Mouse (Mus musculus) lung, embryonic 16.5 days (tissue): ENCODE results near the gene Cobll1. TPM values are rescaled to one million over a fixed set of nuclear protein-coding genes. Genes with fewer than 3 reads are reported as not detected.

ENCODE experiments used
- ATAC-seq: fragments of 200-750 bp; cut with Nextera tagmentation; 2 replicates; pipeline ENCODE4 v1.8.0; 2017; ENCODE audit warnings: low read depth, mild to moderate bottlenecking, moderate library complexity
- H3K27ac ChIP-seq: fragments of 300-500 bp; sonication (generic); 2 replicates; pipeline ENCODE4 v1.5.1; 2014; ENCODE audit warnings: mild to moderate bottlenecking, control low read depth, low read length
- H3K27me3 ChIP-seq: fragments of 300-500 bp; sonication (generic); 2 replicates; pipeline ENCODE4 v1.6.1; 2014; ENCODE audit warnings: low read depth, low read length, mixed read lengths; ENCODE audit not compliant: control insufficient read depth, insufficient read depth
- H3K36me3 ChIP-seq: fragments of 300-500 bp; sonication (generic); 2 replicates; pipeline ENCODE4 v1.6.1; 2014; ENCODE audit warnings: low read length; ENCODE audit not compliant: control insufficient read depth, insufficient read depth
- H3K4me1 ChIP-seq: fragments of 300-500 bp; sonication (generic); replicated peaks from 2 replicates; pipeline ENCODE4 v1.6.1; 2014; ENCODE audit warnings: low read length, mixed read lengths; ENCODE audit not compliant: control insufficient read depth, insufficient read depth
- H3K4me2 ChIP-seq: fragments of 300-500 bp; sonication (generic); 2 replicates; pipeline ENCODE4 v1.6.1; 2014; ENCODE audit warnings: low read depth, low read length, control low read depth
- H3K4me3 ChIP-seq: fragments of 300-500 bp; sonication (generic); 2 replicates; pipeline ENCODE4 v1.5.1; 2014; ENCODE audit warnings: mild to moderate bottlenecking, low read length, control low read depth
- H3K9ac ChIP-seq: fragments of 300-500 bp; sonication (generic); 2 replicates; pipeline ENCODE4 v1.6.1; 2014; ENCODE audit warnings: low read length, control low read depth
- H3K9me3 ChIP-seq: fragments of 300-500 bp; sonication (generic); 2 replicates; pipeline ENCODE4 v1.6.1; 2016; ENCODE audit warnings: low read length; ENCODE audit not compliant: control insufficient read depth
- WGBS: fragments of 180-500 bp; shearing (Covaris S2); extraction: QIAGEN DNeasy Blood & Tissue Kit; methylation state at CpG from one replicate; pipeline ENCODE4 v1.1.7; 2014; 5-methylcytosine and 5-hydroxymethylcytosine counted together
- polyA plus RNA-seq: library from polyadenylated mRNA; unstranded; fragments of >200 nt; fragmentation: Nextera tagmentation; extraction: Ambion mirVana; gene quantifications from 2 replicates; pipeline ENCODE4 v1.2.1, GENCODE M21; 2015

Cobll1 gene
- polyA plus RNA-seq, 1 experiment from 2014 or later, result 11.1 TPM

GRCm38 (mm10) chr2:65226494-65226893, 12.7 kb downstream of the Cobll1 start:
- Histone ChIP-seq H3K4me3 (no peak overlapping the region), H3K27me3 (no peaks in the 10 kb centered on the region), H3K9me3 (no peaks in the 10 kb centered on the region), H3K4me2 (no peak overlapping the region), H3K27ac (no peak overlapping the region), H3K4me1 (peaks cover 2% of the 10 kb centered on the region; the same call in 1 of the 2 replicates), H3K9ac (no peak overlapping the region), H3K36me3 (no peaks in the 10 kb centered on the region)
- WGBS, result 77% methylated on average over 4 of the region's 4 CpGs
- ATAC-seq, result no peak

GRCm38 (mm10) chr2:65223956-65224735, 15.1 kb downstream of the Cobll1 start:
- H3K27ac ChIP-seq, result no peak overlapping the region
- no peaks in the 10 kb centered on the region for H3K27me3 ChIP-seq
- no peak overlapping the region for H3K9ac ChIP-seq
- no peak; the same call in 1 of the 2 replicates for ATAC-seq
- peaks cover 2% of the 10 kb centered on the region; the same call in 1 of the 2 replicates for H3K4me1 ChIP-seq
- H3K4me3 ChIP-seq, result no peak overlapping the region
- no peaks in the 10 kb centered on the region for H3K9me3 ChIP-seq
- WGBS, result 40% methylated on average over 12 of the region's 12 CpGs
- no peak overlapping the region for H3K4me2 ChIP-seq
- H3K36me3 ChIP-seq, result no peaks in the 10 kb centered on the region

- Histone ChIP-seq H3K9ac (no peak overlapping the region), H3K4me2 (no peak overlapping the region), H3K27ac (no peak overlapping the region), H3K4me3 (no peak overlapping the region), H3K4me1 (peaks cover 2% of the 10 kb centered on the region; the same call in 1 of the 2 replicates), H3K27me3 (no peaks in the 10 kb centered on the region), H3K9me3 (no peaks in the 10 kb centered on the region), H3K36me3 (no peaks in the 10 kb centered on the region)
- WGBS, result 69% methylated on average over 8 of the region's 8 CpGs
- no peak for ATAC-seq
Measured at GRCm38 (mm10) chr2:65223012-65223411, 16.2 kb downstream of the Cobll1 start.

DNA sequence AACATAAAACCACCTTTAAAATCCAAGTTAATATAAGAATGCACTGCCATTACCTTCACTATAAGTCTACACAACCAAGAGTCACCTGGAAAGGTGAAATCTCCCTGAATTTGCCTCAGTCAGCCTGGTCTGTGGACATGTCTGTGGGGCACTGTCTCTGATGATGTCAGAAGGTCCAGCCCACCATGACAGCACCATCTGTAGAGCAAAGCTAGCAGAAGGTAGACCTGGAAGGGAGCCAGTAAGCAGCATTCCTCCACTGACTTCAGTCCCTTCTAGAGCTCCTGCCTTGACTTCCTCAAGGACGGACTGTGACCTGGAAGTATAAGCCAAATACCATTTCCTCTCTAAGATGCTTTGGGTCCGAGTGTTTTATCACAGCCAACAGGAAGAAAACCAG, 17.6 kb downstream of the Cobll1 start:
- H3K4me3 ChIP-seq, result no peak overlapping the region
- WGBS, result 78% methylated on average over 2 of the region's 2 CpGs
- H3K36me3 ChIP-seq, result no peaks in the 10 kb centered on the region
- H3K4me2 ChIP-seq, result no peak overlapping the region
- H3K27me3 ChIP-seq, result no peaks in the 10 kb centered on the region
- no peak for ATAC-seq
- peaks cover 2% of the 10 kb centered on the region; the same call in 1 of the 2 replicates for H3K4me1 ChIP-seq
- no peak overlapping the region for H3K27ac ChIP-seq
- H3K9ac ChIP-seq, result no peak overlapping the region
- H3K9me3 ChIP-seq, result no peaks in the 10 kb centered on the region

DNA sequence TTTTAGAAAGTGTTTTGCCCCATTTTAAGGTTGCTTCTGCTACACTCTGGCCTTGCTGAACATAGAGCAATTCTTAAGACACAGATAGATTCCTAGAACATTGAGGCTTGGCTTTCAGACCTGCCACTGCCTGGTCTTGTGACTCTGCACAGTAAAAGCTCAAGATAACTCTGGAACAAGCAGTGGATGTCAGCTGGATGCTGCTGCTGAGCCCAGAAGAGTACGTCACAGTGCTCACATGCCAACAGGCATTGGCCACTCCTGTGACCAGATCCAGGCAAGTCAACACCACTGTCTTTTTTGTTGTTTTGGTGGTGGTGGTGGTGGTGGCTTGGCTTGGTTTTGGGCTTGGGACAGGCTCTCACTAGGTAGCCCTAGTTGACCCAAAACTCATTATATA, 18.6 kb downstream of the Cobll1 start:
- H3K9me3 ChIP-seq, result no peaks in the 10 kb centered on the region
- H3K4me3 ChIP-seq, result no peak overlapping the region
- peaks cover 2% of the 10 kb centered on the region; the same call in 1 of the 2 replicates for H3K4me1 ChIP-seq
- H3K36me3 ChIP-seq, result no peaks in the 10 kb centered on the region
- H3K4me2 ChIP-seq, result no peak overlapping the region
- H3K9ac ChIP-seq, result no peak overlapping the region
- 81% methylated on average over 1 of the region's 1 CpGs for WGBS
- no peak for ATAC-seq
- no peaks in the 10 kb centered on the region for H3K27me3 ChIP-seq
- no peak overlapping the region for H3K27ac ChIP-seq

GRCm38 (mm10) chr2:65219375-65220135, 19.6 kb downstream of the Cobll1 start:
- Histone ChIP-seq H3K36me3 (no peaks in the 10 kb centered on the region), H3K9me3 (no peaks in the 10 kb centered on the region), H3K27me3 (no peaks in the 10 kb centered on the region), H3K4me1 (peaks cover 2% of the 10 kb centered on the region; the same call in 1 of the 2 replicates), H3K9ac (no peak overlapping the region), H3K4me2 (no peak overlapping the region), H3K27ac (no peak overlapping the region), H3K4me3 (no peak overlapping the region)
- 72% methylated on average over 11 of the region's 11 CpGs for WGBS
- ATAC-seq, result no peak

DNA sequence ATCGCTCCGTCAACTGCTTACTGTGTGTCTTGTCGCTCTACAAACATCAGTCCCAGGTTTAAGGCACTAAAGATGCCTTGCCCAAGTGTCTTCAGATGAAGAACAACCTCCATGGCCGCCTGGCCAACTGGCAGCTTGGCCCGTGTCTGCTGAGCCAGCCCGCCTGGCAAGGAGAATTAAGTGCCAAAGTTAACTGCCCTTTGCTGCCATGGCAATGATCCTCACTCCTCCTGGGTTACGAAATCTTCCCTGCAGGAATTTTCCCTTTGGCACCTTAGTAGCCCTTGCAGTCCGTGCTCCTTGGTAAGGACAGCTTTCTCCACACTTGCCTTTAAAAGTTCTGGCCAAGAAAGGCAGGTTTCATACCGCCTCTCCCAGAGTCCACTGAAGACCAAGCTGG, 20.9 kb downstream of the Cobll1 start:
- no peak for ATAC-seq
- H3K4me1 ChIP-seq, result no peaks in the 10 kb centered on the region
- H3K4me3 ChIP-seq, result no peak overlapping the region
- H3K9me3 ChIP-seq, result no peaks in the 10 kb centered on the region
- H3K27me3 ChIP-seq, result no peaks in the 10 kb centered on the region
- H3K27ac ChIP-seq, result no peak overlapping the region
- H3K4me2 ChIP-seq, result no peak overlapping the region
- WGBS, result 75% methylated on average over 9 of the region's 9 CpGs
- no peaks in the 10 kb centered on the region for H3K36me3 ChIP-seq
- no peak overlapping the region for H3K9ac ChIP-seq

- Histone ChIP-seq H3K4me1 (no peaks in the 10 kb centered on the region), H3K9ac (no peak overlapping the region), H3K9me3 (no peaks in the 10 kb centered on the region), H3K36me3 (no peaks in the 10 kb centered on the region), H3K4me3 (no peak overlapping the region), H3K27ac (no peak overlapping the region), H3K27me3 (no peaks in the 10 kb centered on the region), H3K4me2 (no peak overlapping the region)
- ATAC-seq, result no peak
- WGBS, result 88% methylated on average over 6 of the region's 6 CpGs
Measured at GRCm38 (mm10) chr2:65217677-65218076, 21.5 kb downstream of the Cobll1 start.

- H3K27ac ChIP-seq, result no peak overlapping the region
- ATAC-seq, result no peak
- no peak overlapping the region for H3K4me3 ChIP-seq
- no peaks in the 10 kb centered on the region for H3K4me1 ChIP-seq
- H3K9ac ChIP-seq, result no peak overlapping the region
- no peaks in the 10 kb centered on the region for H3K27me3 ChIP-seq
- H3K36me3 ChIP-seq, result no peaks in the 10 kb centered on the region
- no peak overlapping the region for H3K4me2 ChIP-seq
- H3K9me3 ChIP-seq, result no peaks in the 10 kb centered on the region
Measured at GRCm38 (mm10) chr2:65216163-65216562, 23.0 kb downstream of the Cobll1 start.
